Mouse (Mus musculus) intestine, embryonic 16.5 days (tissue): ENCODE measurements at regions not wholly inside any gene's neighbourhood (a gene's known extent, or its start where the extent isn't known, plus 50 kb on each side); places are given as distances from the start of the nearest gene placed in this dataset.

Source experiments
- ATAC-seq: fragments of 200-750 bp; cut with Nextera tagmentation; 2 replicates; pipeline ENCODE4 v1.8.0; 2017; ENCODE audit warnings: moderate TSS enrichment, moderate library complexity
- H3K27ac ChIP-seq: fragments of 300-500 bp; sonication (generic); 2 replicates; pipeline ENCODE4 v1.5.1; 2014; ENCODE audit warnings: mild to moderate bottlenecking, low read length
- H3K27me3 ChIP-seq: fragments of 300-500 bp; sonication (generic); replicated peaks from 2 replicates; pipeline ENCODE4 v1.6.1; 2014; ENCODE audit warnings: low read length, control low read depth, mixed read lengths; ENCODE audit not compliant: control insufficient read depth, insufficient read depth
- H3K36me3 ChIP-seq: fragments of 300-500 bp; sonication (generic); 2 replicates; pipeline ENCODE4 v1.6.1; 2014; ENCODE audit warnings: low read length, control low read depth; ENCODE audit not compliant: control insufficient read depth, insufficient read depth
- H3K4me1 ChIP-seq: fragments of 300-500 bp; sonication (generic); 2 replicates; pipeline ENCODE4 v1.6.1; 2014; ENCODE audit warnings: low read length, control low read depth, mixed read lengths; ENCODE audit not compliant: control insufficient read depth, insufficient read depth
- H3K4me2 ChIP-seq: fragments of 300-500 bp; sonication (generic); 2 replicates; pipeline ENCODE4 v1.6.1; 2014; ENCODE audit warnings: low read depth, low read length, control low read depth
- H3K4me3 ChIP-seq: fragments of 300-500 bp; sonication (generic); 2 replicates; pipeline ENCODE4 v1.5.1; 2014; ENCODE audit warnings: mild to moderate bottlenecking, low read length
- H3K9ac ChIP-seq: fragments of 300-500 bp; sonication (generic); 2 replicates; pipeline ENCODE4 v1.6.1; 2014; ENCODE audit warnings: low read depth, low read length
- H3K9me3 ChIP-seq: fragments of 300-500 bp; sonication (generic); 2 replicates; pipeline ENCODE4 v1.6.1; 2016; ENCODE audit warnings: low read length, control low read depth; ENCODE audit not compliant: control insufficient read depth
- WGBS: fragments of 180-500 bp; shearing (Covaris S2); extraction: QIAGEN DNeasy Blood & Tissue Kit; methylation state at CpG from one replicate; pipeline ENCODE4 v1.1.7; 2014; 5-methylcytosine and 5-hydroxymethylcytosine counted together

GRCm38 (mm10) chr11:79778522-79778921, 183.7 kb downstream of the Utp6 start:
- Histone ChIP-seq H3K4me2 (no peak overlapping the region), H3K9me3 (no peaks in the 10 kb centered on the region), H3K27me3 (no peaks in the 10 kb centered on the region), H3K4me1 (peaks cover 13% of the 10 kb centered on the region), H3K4me3 (no peak overlapping the region), H3K9ac (no peak overlapping the region), H3K36me3 (no peaks in the 10 kb centered on the region), H3K27ac (no peak overlapping the region)
- WGBS, result 76% methylated on average over 5 of the region's 5 CpGs
- no peak for ATAC-seq

- no peaks in the 10 kb centered on the region for H3K36me3 ChIP-seq
- ATAC-seq, result no peak
- peaks cover 15% of the 10 kb centered on the region for H3K4me1 ChIP-seq
- no peaks in the 10 kb centered on the region for H3K27me3 ChIP-seq
- 46% methylated on average over 2 of the region's 2 CpGs for WGBS
- H3K27ac ChIP-seq, result no peak overlapping the region
- no peak overlapping the region for H3K4me2 ChIP-seq
- H3K9me3 ChIP-seq, result no peaks in the 10 kb centered on the region
- no peak overlapping the region for H3K9ac ChIP-seq
- no peak overlapping the region for H3K4me3 ChIP-seq
Observed at GRCm38 (mm10) chr11:79777988-79778387, 184.2 kb downstream of the Utp6 start.

GRCm38 (mm10) chr11:79776577-79776976, 185.6 kb downstream of the Rab11fip4 start:
- Histone ChIP-seq H3K4me2 (no peak overlapping the region), H3K27me3 (no peaks in the 10 kb centered on the region), H3K4me3 (no peak overlapping the region), H3K9ac (no peak overlapping the region), H3K36me3 (no peaks in the 10 kb centered on the region), H3K27ac (no peak overlapping the region), H3K9me3 (no peaks in the 10 kb centered on the region), H3K4me1 (peaks cover 14% of the 10 kb centered on the region; the same call in 1 of the 2 replicates)
- ATAC-seq, result no peak
- WGBS, result 48% methylated on average over 6 of the region's 6 CpGs

- no peak; the same call in 1 of the 2 replicates for ATAC-seq
- peaks cover 5% of the 10 kb centered on the region; the same call in 1 of the 2 replicates for H3K9me3 ChIP-seq
- 41% methylated on average over 1 of the region's 1 CpGs for WGBS
- no peaks in the 10 kb centered on the region for H3K27me3 ChIP-seq
- no peak overlapping the region for H3K4me2 ChIP-seq
- H3K27ac ChIP-seq, result no peak overlapping the region; the same call in 1 of the 2 replicates
- H3K4me3 ChIP-seq, result no peak overlapping the region
- H3K4me1 ChIP-seq, result peaks cover 19% of the 10 kb centered on the region
- no peaks in the 10 kb centered on the region for H3K36me3 ChIP-seq
- H3K9ac ChIP-seq, result no peak overlapping the region
Observed at GRCm38 (mm10) chr11:79773755-79774154, 182.7 kb downstream of the Rab11fip4 start.

GRCm38 (mm10) chr11:79771431-79771830, 180.4 kb downstream of the Rab11fip4 start:
- peak; percentile 99 for ATAC-seq
- no peaks in the 10 kb centered on the region for H3K27me3 ChIP-seq
- no peak overlapping the region for H3K4me3 ChIP-seq
- WGBS, result 21% methylated on average over 3 of the region's 3 CpGs
- H3K4me2 ChIP-seq, result no peak overlapping the region; the same call in 1 of the 2 replicates
- no peak overlapping the region for H3K9ac ChIP-seq
- H3K27ac ChIP-seq, result peak overlapping the region; percentile 76
- peaks cover 16% of the 10 kb centered on the region for H3K4me1 ChIP-seq
- no peaks in the 10 kb centered on the region for H3K36me3 ChIP-seq
- peaks cover 5% of the 10 kb centered on the region; the same call in 1 of the 2 replicates for H3K9me3 ChIP-seq

DNA sequence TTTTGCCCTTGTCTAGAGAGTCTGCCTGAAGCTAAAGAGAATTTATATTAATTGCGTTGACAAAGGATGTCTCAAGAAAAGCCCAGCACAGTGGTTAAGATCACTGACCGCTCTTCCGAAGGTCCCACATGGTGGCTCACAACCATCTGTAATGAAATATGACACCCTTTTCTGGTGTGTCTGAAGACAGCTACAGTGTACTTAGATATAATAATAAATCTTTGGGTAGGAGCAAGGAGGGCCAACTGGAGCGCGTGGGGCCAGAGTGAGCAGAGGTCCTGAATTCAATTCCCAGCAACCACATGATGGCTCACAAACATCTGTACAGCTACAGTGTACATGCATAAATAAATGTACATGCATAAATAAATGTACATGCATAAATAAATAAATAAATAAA, 176.1 kb downstream of the Rab11fip4 start:
- Histone ChIP-seq H3K4me2 (no peak overlapping the region), H3K36me3 (no peaks in the 10 kb centered on the region), H3K27ac (no peak overlapping the region), H3K4me1 (peaks cover 7% of the 10 kb centered on the region; the same call in 1 of the 2 replicates), H3K4me3 (no peak overlapping the region), H3K27me3 (no peaks in the 10 kb centered on the region), H3K9ac (no peak overlapping the region), H3K9me3 (peaks cover 5% of the 10 kb centered on the region; the same call in 1 of the 2 replicates)
- no peak for ATAC-seq
- WGBS, result 80% methylated on average over 5 of the region's 5 CpGs

DNA sequence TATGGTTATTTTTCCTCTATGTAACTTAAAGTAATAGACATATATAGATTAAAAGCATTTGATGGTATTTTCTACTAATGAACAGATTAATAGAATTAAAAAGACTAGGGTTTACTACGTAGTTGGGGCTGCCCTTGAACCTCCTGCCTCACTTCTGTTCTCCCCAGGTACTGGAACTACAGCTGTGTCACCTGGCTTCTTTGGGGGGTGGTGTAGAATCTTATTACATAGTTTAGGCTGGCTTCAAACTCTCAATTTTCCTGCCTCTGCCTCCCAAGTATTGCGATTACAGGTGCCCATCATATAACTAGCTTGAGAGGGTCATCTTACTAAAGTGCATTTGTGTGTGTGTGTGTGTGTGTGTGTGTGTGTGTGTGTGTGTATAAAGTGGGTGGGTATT, 175.0 kb downstream of the Rab11fip4 start:
- no peak for ATAC-seq
- Histone ChIP-seq H3K4me3 (no peak overlapping the region), H3K27me3 (no peaks in the 10 kb centered on the region), H3K9me3 (peaks cover 5% of the 10 kb centered on the region; the same call in 1 of the 2 replicates), H3K4me2 (no peak overlapping the region), H3K4me1 (peaks cover 4% of the 10 kb centered on the region; the same call in 1 of the 2 replicates), H3K36me3 (no peaks in the 10 kb centered on the region), H3K9ac (no peak overlapping the region), H3K27ac (no peak overlapping the region)
- 93% methylated on average over 2 of the region's 2 CpGs for WGBS

- H3K9ac ChIP-seq, result no peak overlapping the region
- WGBS, result 49% methylated on average over 2 of the region's 2 CpGs
- no peak overlapping the region for H3K27ac ChIP-seq
- no peaks in the 10 kb centered on the region for H3K4me1 ChIP-seq
- H3K36me3 ChIP-seq, result no peaks in the 10 kb centered on the region
- no peak overlapping the region for H3K4me3 ChIP-seq
- ATAC-seq, result no peak
- no peak overlapping the region for H3K4me2 ChIP-seq
- H3K9me3 ChIP-seq, result peaks cover 5% of the 10 kb centered on the region; the same call in 1 of the 2 replicates
- H3K27me3 ChIP-seq, result no peaks in the 10 kb centered on the region
Observed at GRCm38 (mm10) chr11:79765396-79765795, 174.4 kb downstream of the Rab11fip4 start.

DNA sequence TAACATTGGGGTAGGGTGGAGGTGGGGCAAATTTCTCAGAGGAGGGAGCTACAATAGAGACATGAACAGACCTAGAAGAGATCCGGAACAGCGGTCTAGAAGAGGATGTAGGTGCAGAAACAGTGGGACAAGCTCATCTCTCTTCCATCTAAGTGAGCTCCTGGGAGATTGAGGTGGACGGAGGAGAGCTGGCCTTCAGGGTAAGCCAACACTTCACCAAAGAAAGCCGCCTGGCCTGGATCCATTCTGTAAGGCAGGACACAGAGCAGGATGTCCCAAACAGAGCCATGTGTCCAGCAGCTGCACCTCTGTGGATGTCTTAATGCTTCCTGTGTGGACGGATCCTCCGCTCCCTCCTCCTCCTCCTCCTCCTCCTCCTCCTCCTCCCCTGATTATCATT, 173.0 kb downstream of the Rab11fip4 start:
- Histone ChIP-seq H3K27ac (no peak overlapping the region), H3K9ac (no peak overlapping the region), H3K36me3 (no peaks in the 10 kb centered on the region), H3K9me3 (no peaks in the 10 kb centered on the region), H3K27me3 (no peaks in the 10 kb centered on the region), H3K4me3 (no peak overlapping the region), H3K4me1 (no peaks in the 10 kb centered on the region), H3K4me2 (no peak overlapping the region)
- no peak for ATAC-seq
- WGBS, result 81% methylated on average over 6 of the region's 6 CpGs

GRCm38 (mm10) chr11:79762654-79763053, 171.6 kb downstream of the Rab11fip4 start:
- H3K27ac ChIP-seq, result no peak overlapping the region
- H3K4me2 ChIP-seq, result no peak overlapping the region
- H3K4me1 ChIP-seq, result no peaks in the 10 kb centered on the region
- no peaks in the 10 kb centered on the region for H3K27me3 ChIP-seq
- WGBS, result 100% methylated on average over 2 of the region's 2 CpGs
- no peak for ATAC-seq
- H3K9me3 ChIP-seq, result no peaks in the 10 kb centered on the region
- H3K4me3 ChIP-seq, result no peak overlapping the region
- no peaks in the 10 kb centered on the region for H3K36me3 ChIP-seq
- H3K9ac ChIP-seq, result no peak overlapping the region
